Mouse (Mus musculus) thymus, postnatal 25 days (tissue): ENCODE measurements around the gene Cwc27.

ENCODE experiments used
- DNase-seq: peaks from one replicate; pipeline ENCODE4 v3.0.0; 2022

Cwc27 gene

GRCm38 (mm10) chr13:104640694-104641454 lies 176.1 kb downstream of the Cwc27 start:
- DNase-seq = no peak

DNA sequence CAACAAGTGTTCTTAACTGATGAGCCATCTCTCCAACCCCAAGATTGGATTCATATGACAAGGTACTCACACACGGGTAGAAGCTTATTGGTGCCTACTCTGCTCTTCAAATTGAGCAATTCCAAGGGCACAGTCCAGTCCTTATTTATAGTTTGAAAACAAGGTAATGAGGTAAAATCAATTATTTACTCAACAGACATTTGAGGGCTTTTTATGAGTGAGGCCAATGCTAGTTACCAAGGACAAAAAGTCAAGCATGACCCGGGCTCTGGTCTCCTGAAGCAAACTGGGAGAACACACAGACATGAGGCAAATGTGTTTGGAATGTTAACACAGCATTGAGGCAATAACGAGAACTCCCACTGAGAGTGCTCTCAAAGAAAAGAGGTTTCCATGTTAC lies 178.0 kb downstream of the Cwc27 start:
- DNase-seq = no peak

GRCm38 (mm10) chr13:104635965-104636462 lies 180.9 kb downstream of the Cwc27 start:
- DNase-seq = no peak

DNA sequence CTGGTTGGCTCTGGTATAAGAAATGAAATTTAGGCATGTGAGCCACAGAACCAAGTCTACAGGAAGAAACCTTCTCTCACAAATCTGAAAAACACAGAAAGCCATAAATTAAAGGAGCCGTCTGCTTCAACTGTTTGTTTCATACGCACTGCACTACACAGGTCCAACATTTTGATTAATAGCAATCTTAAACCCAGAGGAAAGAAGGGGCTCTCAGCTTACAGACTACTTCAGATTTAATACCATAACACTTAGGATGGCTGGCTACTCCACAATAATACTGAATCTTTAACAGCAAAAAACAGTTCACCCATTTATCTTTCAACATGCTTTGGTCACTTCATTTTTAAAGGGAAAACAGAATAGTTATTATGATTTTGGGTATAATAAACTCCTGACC lies 182.2 kb downstream of the Cwc27 start:
- no peak for DNase-seq

GRCm38 (mm10) chr13:104632427-104633167 lies 184.3 kb downstream of the Cwc27 start:
- no peak for DNase-seq

GRCm38 (mm10) chr13:104631621-104632205 lies 185.2 kb downstream of the Cwc27 start:
- DNase-seq = no peak

- DNase-seq = no peak
Measured at GRCm38 (mm10) chr13:104630808-104631207, 186.1 kb downstream of the Cwc27 start.

DNA sequence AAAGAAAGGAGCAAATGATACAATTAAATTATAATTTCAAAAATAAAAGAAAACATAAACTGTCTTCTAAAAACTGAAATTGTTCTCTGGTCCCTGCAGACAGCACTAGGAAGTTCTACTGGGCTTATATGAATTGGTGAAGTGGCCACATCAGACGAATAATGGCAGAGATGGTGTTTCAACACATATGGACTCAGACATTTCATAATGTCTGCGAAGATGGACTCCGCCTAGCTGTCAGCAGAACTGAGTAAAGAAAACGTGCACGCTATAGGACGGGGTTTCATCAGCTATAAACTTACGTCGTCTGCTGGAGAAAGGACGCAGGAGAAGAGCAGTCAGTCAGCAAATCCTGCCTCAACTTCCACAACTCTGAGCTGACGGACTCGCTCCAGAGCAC lies 187.3 kb downstream of the Cwc27 start:
- no peak for DNase-seq

DNA sequence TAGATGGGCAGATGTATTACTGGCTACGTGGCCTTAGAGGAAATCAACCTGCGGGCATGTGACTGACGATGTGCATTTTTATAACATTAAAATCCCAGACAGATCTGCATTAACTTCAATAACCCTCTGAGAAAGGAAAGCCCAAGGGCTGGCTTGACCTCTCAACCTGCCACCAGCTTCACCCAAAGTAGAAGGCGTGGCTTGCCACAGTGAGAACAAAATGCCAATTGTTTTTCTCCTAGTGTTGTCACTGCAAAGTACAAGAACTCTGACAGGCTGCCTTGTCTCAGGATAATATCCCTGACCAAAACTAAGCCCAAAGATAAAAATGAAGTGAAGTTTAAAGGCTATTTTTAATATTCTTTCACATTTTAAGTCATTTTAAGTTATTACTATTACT lies 188.9 kb downstream of the Cwc27 start:
- no peak for DNase-seq

- DNase-seq = no peak
Measured at GRCm38 (mm10) chr13:104627169-104627909, 189.6 kb downstream of the Cwc27 start.

DNA sequence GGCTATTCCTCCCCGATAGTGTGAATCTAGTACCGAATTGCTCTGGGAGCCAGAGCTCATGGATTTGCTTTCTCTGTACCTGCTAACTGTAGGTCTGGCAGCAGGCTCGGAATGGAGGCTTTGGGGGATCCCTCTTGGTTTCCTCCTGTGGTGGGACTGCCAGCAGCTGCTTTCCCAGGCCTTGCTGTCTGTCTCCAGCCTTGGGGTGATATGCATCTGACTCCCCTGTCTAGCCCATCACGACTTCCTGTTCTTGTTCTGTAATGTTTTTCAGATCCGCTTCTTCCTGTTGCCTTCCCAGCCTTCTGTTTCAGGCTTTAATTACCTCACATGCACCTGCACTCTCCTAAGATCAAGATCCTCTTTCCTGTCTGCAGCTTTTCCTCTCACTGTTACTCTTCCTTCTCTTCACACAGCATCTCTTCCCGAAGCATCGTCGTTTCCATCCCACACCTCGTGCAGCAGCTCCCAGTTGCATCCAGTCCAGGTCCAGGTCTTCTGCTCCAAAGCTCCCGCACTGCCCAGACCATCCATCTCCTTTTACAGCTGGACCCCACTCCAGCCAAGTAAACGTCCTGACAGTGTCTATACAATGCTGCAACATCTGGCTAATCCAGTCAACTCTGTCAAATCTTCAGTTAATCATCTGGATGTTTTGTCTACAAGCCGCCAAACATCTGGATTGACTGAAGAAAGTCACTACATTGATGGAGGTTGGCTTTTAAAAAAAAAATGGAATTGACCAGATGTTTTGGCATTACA lies 193.6 kb downstream of the Cwc27 start:
- peak; percentile 19 for DNase-seq

DNA sequence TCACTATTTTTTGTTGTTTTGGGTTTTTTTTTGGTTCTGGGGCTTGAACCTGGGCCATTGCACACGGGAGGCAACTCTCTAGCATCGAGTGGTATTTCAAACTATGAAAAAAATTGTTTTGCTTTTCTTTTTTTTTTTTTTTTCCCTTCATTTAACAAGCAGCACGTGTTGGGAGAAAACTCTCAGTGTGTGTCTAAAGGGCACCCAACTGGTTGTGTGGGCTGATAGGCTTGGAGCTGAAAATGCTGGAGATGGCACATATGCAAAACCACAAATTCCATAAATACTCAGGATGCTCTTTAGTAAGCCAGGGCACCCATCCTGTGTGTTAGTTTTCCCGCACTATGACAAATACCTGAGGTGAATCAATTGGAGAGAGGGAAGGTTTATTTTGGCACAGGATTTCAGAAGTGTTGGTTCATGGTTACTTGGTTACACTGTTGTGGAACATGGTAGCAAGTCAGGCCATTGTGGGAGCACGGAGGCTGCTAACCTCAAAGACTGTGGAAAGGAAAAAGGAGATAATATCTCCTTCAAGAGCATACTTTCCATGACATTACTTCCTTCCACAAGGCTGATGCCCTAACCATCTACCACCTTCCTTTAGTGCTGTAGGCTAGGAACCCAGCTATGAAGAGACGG lies 194.7 kb downstream of the Cwc27 start:
- no peak for DNase-seq

GRCm38 (mm10) chr13:104620423-104620822 lies 196.5 kb downstream of the Cwc27 start:
- no peak for DNase-seq

GRCm38 (mm10) chr13:104619503-104620288 lies 197.2 kb downstream of the Cwc27 start:
- no peak for DNase-seq

DNA sequence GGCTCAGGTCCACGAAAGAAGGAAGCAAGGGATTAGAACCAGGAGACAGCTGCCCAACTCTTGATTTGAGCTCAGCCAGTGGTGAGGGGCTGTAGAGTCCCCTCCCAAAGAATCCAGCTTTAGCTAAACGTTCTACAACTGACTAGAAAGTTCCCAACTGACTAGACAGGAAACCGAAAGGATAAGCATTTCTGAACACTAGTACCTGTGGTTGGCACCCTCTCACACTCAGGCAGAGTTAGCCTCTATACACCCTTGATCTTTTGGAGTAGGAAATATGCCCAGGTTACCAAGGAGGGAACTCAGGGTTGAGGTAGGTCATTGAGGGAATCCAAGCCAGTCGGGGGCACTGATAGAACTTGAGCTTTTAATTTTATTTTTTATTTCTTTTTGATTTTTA lies 199.7 kb downstream of the Cwc27 start:
- DNase-seq = no peak

DNA sequence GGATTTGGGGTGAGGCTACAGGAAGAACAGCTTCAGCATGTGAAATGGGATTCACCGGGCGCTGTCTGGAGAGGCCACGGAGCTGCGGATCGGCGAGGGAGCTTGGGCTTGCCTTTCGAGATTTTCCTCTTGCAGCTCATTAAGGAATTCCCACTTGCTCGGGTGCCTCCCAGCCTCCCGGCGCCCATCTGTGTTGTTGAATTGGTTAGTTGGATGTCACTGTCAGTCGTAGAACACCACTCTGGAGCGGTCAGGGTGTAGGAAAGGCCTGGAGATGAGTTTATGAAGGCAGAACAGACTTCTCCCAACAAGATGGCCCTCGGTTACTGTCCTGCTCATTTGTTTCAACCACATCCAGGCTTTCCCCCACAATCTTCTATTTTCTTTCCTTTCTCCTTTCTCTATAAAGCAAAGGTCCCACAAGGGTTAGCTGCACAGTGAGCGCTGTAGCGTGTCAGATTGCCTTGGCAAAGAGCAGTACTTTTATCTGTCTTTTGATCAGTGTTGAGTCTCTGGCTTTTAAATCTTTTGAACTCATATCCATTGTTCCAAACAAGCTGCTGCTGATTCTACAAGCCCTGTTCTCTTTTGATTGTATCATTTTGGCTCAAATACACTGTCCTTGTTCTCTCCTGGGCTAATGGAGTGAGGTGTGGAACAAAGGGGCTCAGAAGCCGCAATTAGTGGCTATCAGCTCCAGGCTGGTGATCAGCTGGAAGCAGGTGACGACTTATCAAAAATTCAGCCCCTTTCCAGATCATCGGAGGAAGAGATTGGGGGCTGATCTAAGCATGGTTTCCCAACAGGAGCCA lies 200.7 kb downstream of the Cwc27 start:
- DNase-seq = no peak

- no peak for DNase-seq
Measured at GRCm38 (mm10) chr13:104615111-104615510, 201.8 kb downstream of the Cwc27 start.

GRCm38 (mm10) chr13:104611296-104611695 lies 205.6 kb downstream of the Cwc27 start:
- no peak for DNase-seq

DNA sequence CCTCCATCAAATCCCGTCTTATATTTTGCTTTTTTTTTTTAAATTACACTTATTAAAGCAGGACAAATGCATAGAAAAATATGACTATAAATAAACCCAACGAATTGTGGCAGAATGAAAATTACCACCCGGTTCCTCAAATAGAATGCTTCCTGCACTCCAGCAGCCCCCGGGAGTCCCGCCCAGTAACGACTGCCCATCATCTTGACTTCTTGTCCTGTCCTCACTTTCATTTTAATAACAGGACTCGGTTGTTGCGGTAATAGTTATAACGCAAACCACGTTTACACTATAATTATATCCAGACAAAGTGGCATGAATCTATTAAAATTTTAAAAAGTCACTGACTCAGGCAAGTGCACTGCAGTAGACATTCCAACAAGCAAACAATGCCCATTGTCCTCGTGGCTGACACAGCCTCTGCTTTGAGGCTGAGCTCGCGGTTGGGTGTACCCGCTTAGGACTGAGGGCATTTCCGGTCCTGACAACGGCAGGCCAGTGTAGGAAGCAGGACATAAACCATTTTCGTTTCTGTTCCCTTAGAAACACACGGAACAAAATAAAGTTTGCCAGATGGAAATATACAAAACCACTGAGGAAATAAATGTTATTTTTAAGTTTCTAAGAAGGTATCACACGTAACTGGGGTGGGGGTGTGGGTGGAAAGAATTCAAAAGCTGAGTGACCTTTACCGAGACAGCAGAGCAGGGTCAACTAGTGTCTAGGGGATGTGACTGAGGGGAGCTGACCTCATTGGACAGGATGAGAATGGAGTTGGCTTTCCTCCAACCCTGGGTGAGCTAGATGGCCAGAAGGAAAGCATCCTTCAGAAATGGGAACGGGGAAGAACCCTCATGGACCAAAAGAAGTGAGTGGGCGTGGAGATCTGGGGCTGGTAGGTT lies 206.5 kb downstream of the Cwc27 start:
- no peak for DNase-seq
